Mouse (Mus musculus) layer of hippocampus, postnatal 10 days (tissue): ENCODE data around the gene Nt5c. TPM values are rescaled to one million over a fixed set of nuclear protein-coding genes. Genes with fewer than 3 reads are reported as not detected.
"Not testable (repeated sequence)": the region's sequence is repeated elsewhere in the genome, so short reads cannot be mapped to it uniquely, and the experiment has no call there.

Experiments used
- DNase-seq, 2 experiments: peaks; one replicate each; pipeline ENCODE4 v3.0.0; 2021; ENCODE audit warnings: low spot score in 2 of 2
- total RNA-seq, 2 experiments: library from RNA; stranded (reverse); gene quantifications; 2 replicates each; pipeline ENCODE4 v1.2.3; 2021

Nt5c gene
- total RNA-seq, 2 experiments from 2014 or later = 79.9 to 81.3 TPM

DNA sequence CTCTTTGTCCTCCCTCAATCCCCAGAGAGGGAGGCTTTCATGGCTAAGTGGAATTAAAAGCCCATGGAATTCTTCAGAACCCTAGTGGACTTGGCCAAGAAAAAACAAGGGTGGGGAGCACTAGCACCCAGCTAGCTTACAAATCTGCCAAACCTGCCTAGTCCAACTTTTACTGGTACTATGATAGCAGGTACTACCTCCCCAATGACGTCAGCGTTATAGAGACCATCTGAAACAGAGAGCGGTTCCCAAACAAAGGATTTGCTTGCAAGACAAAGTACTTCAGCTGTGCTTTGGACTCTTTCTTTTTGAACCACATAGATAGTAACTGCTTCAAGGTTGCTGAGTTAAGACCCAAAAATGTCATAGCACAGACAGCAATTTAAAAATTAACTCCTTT is 20.3 kb upstream of the Nt5c start:
- no peak for DNase-seq

DNA sequence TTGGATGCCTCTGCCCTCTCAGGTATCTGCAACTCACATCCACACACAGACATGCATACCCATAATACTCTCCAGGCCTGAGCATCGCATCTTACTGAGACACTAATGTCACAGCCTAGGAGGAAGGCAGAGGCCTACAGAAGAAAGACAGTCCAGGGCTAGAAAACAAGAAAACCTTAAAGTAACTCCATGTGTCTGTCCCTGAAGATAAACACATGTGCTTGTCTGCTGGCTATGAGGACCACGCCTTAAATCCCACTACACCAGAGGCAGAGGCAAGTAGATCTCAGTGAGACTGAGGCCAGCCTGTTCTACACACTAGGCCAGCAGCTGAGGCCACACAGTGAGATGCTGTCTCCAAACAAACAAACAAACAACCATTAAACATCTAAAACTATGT is 19.5 kb upstream of the Nt5c start:
- no peak for DNase-seq

GRCm38 (mm10) chr11:115510507-115510888 is 18.8 kb upstream of the Nt5c start:
- DNase-seq = no peak

- no peak for DNase-seq
Measured at GRCm38 (mm10) chr11:115509773-115510506, 18.3 kb upstream of the Nt5c start.

- DNase-seq = no peak
Measured at GRCm38 (mm10) chr11:115508061-115508460, 16.4 kb upstream of the Nt5c start.

- DNase-seq = no peak
Measured at GRCm38 (mm10) chr11:115506586-115506985, 14.9 kb upstream of the Nt5c start.

DNA sequence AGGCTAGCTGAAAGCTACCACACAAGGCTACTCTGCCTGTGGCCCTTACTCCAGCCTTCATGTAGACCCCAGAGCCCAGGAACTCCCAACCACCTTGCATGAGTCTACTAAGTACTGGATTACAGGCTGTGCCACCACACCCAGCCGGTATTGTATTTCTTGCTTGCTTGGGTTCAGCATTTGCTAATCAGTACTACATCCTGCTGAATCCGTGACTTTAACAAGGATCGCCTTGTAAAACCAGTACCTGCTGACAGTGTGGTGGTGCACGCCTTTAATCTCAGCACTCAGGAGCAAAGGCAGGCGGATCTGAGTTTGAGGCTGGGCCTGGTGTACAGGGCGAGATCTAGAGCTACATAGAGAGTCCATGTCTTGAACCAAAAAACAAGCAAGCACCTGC is 11.0 kb upstream of the Nt5c start:
- no peak for DNase-seq

- not testable (repeated sequence) for DNase-seq
Measured at GRCm38 (mm10) chr11:115496559-115496958, 4.9 kb upstream of the Nt5c start.

GRCm38 (mm10) chr11:115492387-115492786 is 725 bp upstream of the Nt5c start:
- DNase-seq = no peak

- DNase-seq = no peak
Measured at GRCm38 (mm10) chr11:115490441-115491355, 964 bp downstream of the Nt5c start.

- DNase-seq = no peak
Measured at GRCm38 (mm10) chr11:115488551-115489104, 3.0 kb downstream of the Nt5c start.

GRCm38 (mm10) chr11:115485155-115485554 is 6.5 kb downstream of the Nt5c start:
- DNase-seq = no peak

DNA sequence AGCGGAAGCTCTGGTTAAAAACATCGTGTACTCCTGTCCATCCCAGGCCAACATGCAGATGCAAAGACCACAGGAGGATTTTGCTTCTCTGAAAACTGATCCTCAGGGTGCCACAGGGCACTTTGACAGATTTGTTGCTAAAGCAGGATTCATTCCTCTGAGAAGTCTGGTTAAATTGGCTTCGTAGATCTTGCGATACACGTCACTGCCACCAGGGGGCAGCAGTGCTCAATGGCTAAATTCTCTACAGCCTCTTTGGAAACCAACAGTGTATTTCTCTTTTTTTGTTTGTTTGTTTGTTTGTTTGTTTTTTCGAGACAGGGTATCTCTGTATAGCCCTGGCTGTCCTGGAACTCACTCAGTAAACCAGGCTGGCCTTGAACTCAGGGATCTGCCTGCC is 7.9 kb downstream of the Nt5c start:
- DNase-seq = peak; percentile 89 to 92

GRCm38 (mm10) chr11:115483278-115483677 is 8.4 kb downstream of the Nt5c start:
- DNase-seq = peak in 1 of 2 experiments; percentile 35

DNA sequence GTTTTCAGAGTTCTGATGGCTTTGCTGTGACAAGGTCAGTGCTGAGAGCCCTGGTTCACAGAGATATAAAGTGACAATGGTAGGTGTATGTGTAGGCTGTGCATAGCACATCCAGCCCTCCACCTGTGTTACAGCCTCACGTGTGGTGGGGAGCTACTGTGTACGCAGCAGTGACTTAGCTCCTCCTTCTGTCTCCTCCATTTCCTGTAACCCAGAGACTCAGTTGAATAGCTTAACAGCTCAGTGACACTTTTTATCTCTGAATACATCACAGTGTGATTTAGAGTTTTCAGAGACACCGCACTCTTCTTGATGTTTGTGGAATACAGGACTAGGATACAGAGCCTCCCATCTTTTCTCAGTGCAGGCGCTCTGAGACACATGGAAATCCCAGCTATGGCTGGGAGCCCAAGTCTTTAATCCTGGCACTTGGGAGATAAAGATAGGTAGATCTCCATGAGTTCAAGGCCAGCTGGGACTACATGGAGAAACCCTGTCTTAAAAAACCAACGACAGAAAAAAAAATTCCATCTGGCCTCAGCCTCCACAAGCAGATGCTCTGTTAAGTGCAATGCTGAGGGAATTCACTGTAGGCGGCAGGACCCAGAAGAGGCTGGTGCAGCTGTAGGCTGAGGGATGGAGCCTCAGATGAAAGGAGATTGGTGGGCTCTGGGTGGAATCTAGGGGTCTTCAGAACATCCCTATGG is 10.0 kb downstream of the Nt5c start:
- no peak for DNase-seq

DNA sequence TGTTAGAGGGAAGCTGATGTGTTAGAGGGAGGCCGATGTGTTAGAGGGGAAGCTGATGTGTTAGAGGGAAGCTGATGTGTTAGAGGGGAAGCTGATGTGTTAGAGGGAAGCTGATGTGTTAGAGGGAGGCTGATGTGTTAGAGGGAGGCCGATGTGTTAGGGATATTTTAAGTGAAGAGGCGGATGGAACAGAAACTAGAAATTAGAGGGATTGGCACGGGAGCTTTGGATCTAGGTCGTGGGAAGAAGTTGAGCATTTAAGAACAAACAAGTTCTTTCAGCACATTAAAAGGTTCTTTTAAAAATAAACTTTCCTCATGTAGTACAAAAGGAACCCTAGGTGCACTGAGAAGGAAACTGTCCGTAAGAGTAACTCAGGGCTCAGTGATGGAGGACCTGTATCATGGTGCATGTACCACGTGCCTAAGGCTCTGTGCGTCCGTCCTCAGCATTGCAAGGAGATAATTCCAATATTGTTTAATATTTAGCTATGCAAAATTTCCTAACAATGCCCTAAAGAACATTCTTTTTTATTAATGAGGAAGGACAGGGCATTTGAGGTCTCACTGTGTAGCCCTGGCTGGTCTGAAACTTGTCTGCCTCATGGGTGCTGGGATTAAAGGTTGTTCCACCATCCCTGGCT is 13.2 kb downstream of the Nt5c start:
- no peak for DNase-seq

DNA sequence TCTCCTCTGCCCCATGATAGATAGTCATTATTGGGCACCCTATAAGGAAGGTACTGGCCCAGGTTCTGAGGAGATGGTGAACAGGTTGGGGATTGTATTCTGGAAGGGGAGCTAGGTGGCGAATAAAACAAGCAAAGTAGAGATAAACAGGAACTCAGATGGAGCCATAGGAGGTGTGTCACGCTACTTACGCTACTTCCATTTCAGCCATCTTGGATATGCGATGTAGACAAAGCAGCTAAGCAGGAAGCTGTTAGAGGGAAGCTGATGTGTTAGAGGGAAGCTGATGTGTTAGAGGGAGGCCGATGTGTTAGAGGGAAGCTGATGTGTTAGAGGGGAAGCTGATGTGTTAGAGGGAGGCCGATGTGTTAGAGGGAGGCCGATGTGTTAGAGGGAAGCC is 14.3 kb downstream of the Nt5c start:
- not testable (repeated sequence) for DNase-seq

DNA sequence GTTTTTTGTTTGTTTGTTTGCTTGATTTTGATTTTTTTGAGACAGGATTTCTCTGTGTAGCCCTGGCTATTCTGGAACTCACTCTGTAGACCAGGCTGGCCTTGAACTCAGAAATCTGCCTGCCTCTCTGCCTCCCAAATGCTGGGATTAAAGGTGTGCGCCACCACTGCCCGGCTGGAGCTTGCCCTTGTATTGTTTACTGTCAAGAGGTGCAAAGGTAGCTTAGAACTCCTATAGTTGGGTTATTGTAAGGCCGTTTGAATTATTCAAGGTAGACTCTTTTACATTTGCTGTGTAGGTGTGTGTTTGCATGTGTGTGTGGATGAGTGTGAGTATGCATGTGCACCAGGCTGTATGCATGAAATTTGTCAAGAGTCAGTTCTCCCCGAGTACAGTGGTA is 15.0 kb downstream of the Nt5c start:
- DNase-seq = not testable (repeated sequence)

GRCm38 (mm10) chr11:115475758-115476237 is 15.9 kb downstream of the Nt5c start:
- no peak for DNase-seq

DNA sequence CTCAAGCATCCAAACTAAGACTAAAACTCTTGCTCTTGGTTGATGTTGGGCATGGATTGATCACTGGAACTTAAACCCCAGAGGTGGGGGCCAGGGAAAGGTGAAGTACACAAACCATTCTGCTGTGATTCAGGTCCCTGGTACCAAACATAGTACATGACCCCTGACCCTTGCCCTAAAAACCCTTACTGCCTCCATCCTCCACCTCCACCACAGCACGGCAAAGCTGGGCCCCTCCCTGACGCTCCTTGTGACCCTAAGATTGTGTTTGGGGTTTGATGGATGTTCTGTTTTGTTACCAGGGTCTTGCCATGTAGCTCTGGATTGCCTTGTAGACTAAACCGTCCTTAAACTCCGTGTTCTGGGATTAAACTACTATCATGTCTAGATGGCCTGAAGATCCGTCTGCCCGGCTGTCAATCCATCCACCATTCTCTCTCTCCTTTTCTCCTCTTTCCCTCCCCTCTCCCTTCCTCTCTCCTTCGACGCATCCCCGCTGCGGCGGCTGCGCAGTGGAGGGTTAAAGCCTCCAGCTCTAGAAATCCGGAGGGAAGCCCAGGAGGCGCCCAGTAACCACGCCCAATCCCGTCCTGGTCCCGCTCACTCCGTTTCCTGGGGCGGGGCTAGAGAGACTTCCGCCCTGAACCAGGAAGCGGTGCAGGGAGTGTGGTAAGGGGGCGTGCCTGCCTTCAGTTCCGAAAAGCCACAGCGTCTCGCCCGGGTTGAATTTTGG is 16.5 kb downstream of the Nt5c start, which contains the start of gene Armc7:
TSS of gene Armc7 (plus strand) at position 643 of the 733 bp plus-strand sequence.
- DNase-seq = peak; percentile 93 to 96
